Mouse (Mus musculus) kidney, postnatal 0 days (tissue): ENCODE data around the gene Zfp87. TPM values are rescaled to one million over a fixed set of nuclear protein-coding genes. Genes with fewer than 3 reads are reported as not detected.

ENCODE experiments used
- ATAC-seq: fragments of 200-750 bp; cut with Nextera tagmentation; replicated peaks from 2 replicates; pipeline ENCODE4 v1.8.0; 2017; ENCODE audit warnings: low read depth, moderate number of reproducible peaks, moderate TSS enrichment, moderate library complexity; ENCODE audit not compliant: low FRiP score
- DNase-seq: peaks from one replicate; pipeline ENCODE4 v3.0.0-alpha.2; 2016; ENCODE audit warnings: low spot score
- H3K27ac ChIP-seq: fragments of 300-500 bp; sonication (generic); 2 replicates; pipeline ENCODE4 v1.5.1; 2014; ENCODE audit warnings: mild to moderate bottlenecking
- H3K27me3 ChIP-seq: fragments of 300-500 bp; sonication (generic); 2 replicates; pipeline ENCODE4 v1.6.1; 2014; ENCODE audit warnings: low read length, mixed read lengths; ENCODE audit not compliant: insufficient read depth
- H3K36me3 ChIP-seq: fragments of 300-500 bp; sonication (generic); 2 replicates; pipeline ENCODE4 v1.6.1; 2014; ENCODE audit warnings: low read length, mixed read lengths; ENCODE audit not compliant: insufficient read depth
- H3K4me1 ChIP-seq: fragments of 300-500 bp; sonication (generic); replicated peaks from 2 replicates; pipeline ENCODE4 v1.6.1; 2014; ENCODE audit warnings: antibody characterized with exemption, low read length, mixed read lengths; ENCODE audit not compliant: insufficient read depth
- H3K4me2 ChIP-seq: fragments of 300-500 bp; sonication (generic); 2 replicates; pipeline ENCODE4 v1.6.1; 2014; ENCODE audit warnings: mild to moderate bottlenecking, low read length, moderate library complexity, mixed read lengths
- H3K4me3 ChIP-seq: fragments of 300-500 bp; sonication (generic); replicated peaks from 2 replicates; pipeline ENCODE4 v1.5.1; 2014; ENCODE audit warnings: low read depth, low read length
- H3K9ac ChIP-seq: fragments of 300-500 bp; sonication (generic); 2 replicates; pipeline ENCODE4 v1.6.1; 2014; ENCODE audit warnings: low read depth, low read length
- H3K9me3 ChIP-seq: fragments of 300-500 bp; sonication (generic); replicated peaks from 2 replicates; pipeline ENCODE4 v1.6.1; 2016; ENCODE audit warnings: low read length, inconsistent platforms, mixed read lengths
- CTCF ChIP-seq: IDR thresholded peaks from 2 replicates; pipeline ENCODE4 v1.5.1; 2016; ENCODE audit warnings: antibody characterized with exemption, low read depth, mild to moderate bottlenecking, moderate library complexity
- WGBS: fragments of 180-500 bp; shearing (Covaris S2); extraction: QIAGEN DNeasy Blood & Tissue Kit; methylation state at CpG from one replicate; pipeline ENCODE4 v1.1.7; 2014; 5-methylcytosine and 5-hydroxymethylcytosine counted together
- polyA plus RNA-seq: library from polyadenylated mRNA; unstranded; fragments of >200 nt; fragmentation: Nextera tagmentation; extraction: Ambion mirVana; gene quantifications from 2 replicates; pipeline ENCODE4 v1.2.1, GENCODE M21; 2015

Zfp87 gene
- polyA plus RNA-seq, 1 experiment from 2014 or later = 38.3 TPM

DNA sequence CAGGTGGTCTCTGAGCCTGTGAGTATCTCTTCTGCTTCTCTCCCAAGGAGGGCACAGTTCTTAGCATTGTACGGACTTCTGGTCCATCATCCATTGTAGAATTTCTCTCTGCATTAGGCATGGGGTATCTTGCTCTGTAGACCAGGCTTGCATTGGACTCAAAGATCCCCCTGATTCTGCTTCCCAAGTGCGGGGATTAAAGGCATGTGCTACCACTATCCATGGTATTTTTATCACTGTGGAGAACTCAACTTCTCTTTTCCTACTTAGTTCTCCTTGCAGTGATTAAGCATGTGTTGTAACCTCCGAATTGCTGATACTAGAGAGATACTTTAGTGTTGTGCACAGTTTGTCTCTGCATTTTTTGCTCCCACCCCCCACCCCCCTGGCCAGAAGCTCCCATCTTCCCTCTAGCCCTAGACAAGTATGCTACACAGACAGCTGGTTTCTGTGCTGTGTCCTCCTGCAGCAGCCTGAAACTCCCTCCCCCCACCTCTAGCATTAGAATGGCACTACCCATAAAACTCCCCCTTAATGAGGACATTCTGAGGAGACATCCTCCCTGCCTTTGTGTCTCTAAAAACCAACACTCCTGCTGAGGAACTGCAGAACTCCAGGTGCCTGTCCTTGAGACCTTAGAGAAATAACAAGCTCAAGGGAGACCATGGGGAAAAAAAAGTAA is 1.2 kb upstream of the Zfp87 start:
- Histone ChIP-seq H3K36me3 (no peaks in the 10 kb centered on the region), H3K9me3 (no peaks in the 10 kb centered on the region), H3K27me3 (no peaks in the 10 kb centered on the region), H3K4me1 (0 out of 2 replicates have a peak, but pooled peaks cover 4% of the 10 kb centered on the region), H3K4me2 (no peak overlapping the region), H3K9ac (no peak overlapping the region), H3K27ac (no peak overlapping the region), H3K4me3 (no peak overlapping the region)
- no peak for DNase-seq
- no peak for ATAC-seq
- 62% methylated on average over 3 of the region's 3 CpGs for WGBS
- TF ChIP-seq CTCF = no peak

DNA sequence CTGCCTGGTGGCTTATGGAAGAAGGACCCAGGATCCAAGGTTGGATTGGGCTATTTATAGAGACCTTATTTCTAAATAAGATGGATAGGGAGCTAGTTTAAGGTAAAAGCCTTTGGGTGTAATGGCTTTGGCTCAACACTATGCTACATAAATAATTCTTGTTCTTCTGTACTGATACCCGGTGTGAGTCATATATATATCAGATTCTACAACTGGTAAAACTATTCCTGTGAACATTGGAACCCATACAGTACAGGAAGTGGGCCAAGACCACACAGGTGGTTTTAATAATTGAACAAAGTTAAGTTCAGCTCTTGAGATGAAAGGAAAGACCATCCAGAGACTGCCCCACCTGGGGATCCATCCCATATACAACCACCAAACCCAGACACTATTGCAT is 25.1 kb downstream of the Zfp87 start:
- Histone ChIP-seq H3K27ac (no peak overlapping the region), H3K4me1 (0 out of 2 replicates have a peak, but pooled peaks cover 6% of the 10 kb centered on the region), H3K4me3 (no peak overlapping the region), H3K9me3 (no peaks in the 10 kb centered on the region; the same call in 1 of the 2 replicates), H3K9ac (no peak overlapping the region), H3K36me3 (0 out of 2 replicates have a peak, but pooled peaks cover 2% of the 10 kb centered on the region), H3K4me2 (no peak overlapping the region), H3K27me3 (no peaks in the 10 kb centered on the region)
- WGBS = 78% methylated on average over 1 of the region's 1 CpGs
- TF ChIP-seq CTCF = no peak
- DNase-seq (no peak), ATAC-seq (no peak)

DNA sequence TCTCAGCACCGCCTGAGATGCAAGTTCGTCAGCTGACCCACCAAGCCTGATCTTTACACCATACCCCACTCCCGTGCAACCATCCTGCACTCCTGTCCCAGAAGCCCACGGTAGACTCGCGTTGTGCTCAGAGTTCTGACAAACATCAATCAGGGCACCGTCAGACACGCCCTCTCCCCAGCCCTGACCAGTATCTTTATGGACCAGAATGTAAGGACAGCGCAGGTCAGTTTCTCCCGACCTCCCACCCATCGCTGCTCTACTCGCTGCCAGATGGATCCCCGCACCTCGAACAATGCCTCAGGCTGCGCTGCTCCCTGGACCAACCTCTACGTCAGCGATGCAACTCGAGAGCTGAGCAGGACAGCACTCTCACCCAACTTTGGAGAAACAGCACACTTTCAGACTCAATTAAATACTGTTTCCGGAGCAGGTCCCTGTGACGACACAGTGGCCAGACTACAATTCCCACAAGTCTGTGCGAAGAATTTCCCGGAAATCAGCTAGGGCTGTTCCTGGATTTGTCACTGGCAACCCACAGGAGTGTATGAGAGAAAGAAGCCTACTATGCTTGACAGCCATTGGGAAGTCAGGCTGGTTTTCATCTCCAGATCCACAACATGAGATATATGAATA is 25.8 kb downstream of the Zfp87 start, which contains the start of gene Zfp58:
Gene Zfp58 (minus strand): TSS at position 472 of the 636 bp plus-strand sequence.
- H3K9ac ChIP-seq = peak within 1 kb of the TSS; percentile 69
- H3K4me3 ChIP-seq = peak within 1 kb of the TSS; percentile 78
- ATAC-seq = peak; percentile 95
- peak within 1 kb of the TSS; percentile 80 for H3K4me2 ChIP-seq
- 0% methylated on average over 22 of the region's 22 CpGs for WGBS
- peak within 1 kb of the TSS; percentile 38; the same call in 1 of the 2 replicates for H3K27ac ChIP-seq
- DNase-seq = peak; percentile 92
- H3K9me3 ChIP-seq = no peaks in the 10 kb centered on the region; the same call in 1 of the 2 replicates
- 0 out of 2 replicates have a peak, but pooled peaks cover 6% of the 10 kb centered on the region for H3K4me1 ChIP-seq
- no peak for TF ChIP-seq CTCF
- H3K36me3 ChIP-seq = 0 out of 2 replicates have a peak, but pooled peaks cover 4% of the 10 kb centered on the region
- no peaks in the 10 kb centered on the region for H3K27me3 ChIP-seq

DNA sequence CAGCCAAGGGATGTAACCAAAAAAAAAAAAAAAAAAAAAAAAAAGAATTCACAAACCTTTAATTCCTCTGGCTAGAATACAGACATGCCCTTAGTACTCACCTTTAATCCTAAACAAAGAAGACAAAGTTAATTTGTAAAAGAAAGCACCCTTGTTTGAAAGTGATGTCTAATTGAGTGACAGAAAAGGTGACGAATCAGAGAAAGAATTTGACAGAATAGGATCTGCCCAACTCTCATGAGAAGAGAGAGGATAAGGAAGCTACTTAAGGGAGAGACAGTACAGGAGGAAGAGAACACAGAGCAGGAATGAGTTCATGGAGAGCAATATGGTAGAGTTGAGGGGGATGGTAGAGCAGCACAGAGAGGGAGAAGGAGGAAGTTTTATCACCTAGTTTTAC is 30.3 kb downstream of the Zfp87 start:
- peaks cover 10% of the 10 kb centered on the region for H3K9me3 ChIP-seq
- H3K4me1 ChIP-seq = 0 out of 2 replicates have a peak, but pooled peaks cover 6% of the 10 kb centered on the region
- H3K4me3 ChIP-seq = no peak overlapping the region
- no peak overlapping the region for H3K9ac ChIP-seq
- DNase-seq = no peak
- TF ChIP-seq CTCF = no peak
- H3K4me2 ChIP-seq = no peak overlapping the region
- WGBS = 97% methylated on average over 1 of the region's 1 CpGs
- H3K27me3 ChIP-seq = no peaks in the 10 kb centered on the region
- no peak for ATAC-seq
- peaks cover 27% of the 10 kb centered on the region for H3K36me3 ChIP-seq
- no peak overlapping the region for H3K27ac ChIP-seq

DNA sequence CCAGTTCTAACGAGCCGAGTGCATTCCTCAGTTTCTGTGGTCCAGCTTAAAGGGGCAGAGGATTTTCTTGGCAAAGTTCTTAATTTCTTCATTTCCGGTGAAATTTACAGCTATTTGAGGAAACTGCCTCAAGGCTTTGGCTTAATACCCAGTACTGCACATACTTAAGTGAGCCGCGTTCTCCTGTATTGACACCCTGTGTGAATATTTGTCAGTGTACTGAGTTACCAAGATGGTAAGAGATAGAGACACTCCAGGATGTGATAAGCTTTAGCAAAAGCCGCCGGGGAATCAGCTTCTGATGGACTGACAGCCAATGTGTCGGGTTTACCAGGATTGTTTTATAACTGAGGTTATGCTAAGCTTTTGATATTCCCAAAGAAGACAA is 41.6 kb downstream of the Zfp87 start:
- Histone ChIP-seq H3K4me1 (0 out of 2 replicates have a peak, but pooled peaks cover 3% of the 10 kb centered on the region), H3K27ac (peak overlapping the region; percentile 51; the same call in 1 of the 2 replicates), H3K36me3 (no peaks in the 10 kb centered on the region), H3K4me3 (peak overlapping the region; percentile 64), H3K9ac (peak overlapping the region; percentile 58), H3K9me3 (no peaks in the 10 kb centered on the region), H3K4me2 (peak overlapping the region; percentile 62), H3K27me3 (no peaks in the 10 kb centered on the region)
- peak; percentile 26 for ATAC-seq
- 39% methylated on average over 8 of the region's 8 CpGs for WGBS
- TF ChIP-seq CTCF = no peak
- DNase-seq = no peak

DNA sequence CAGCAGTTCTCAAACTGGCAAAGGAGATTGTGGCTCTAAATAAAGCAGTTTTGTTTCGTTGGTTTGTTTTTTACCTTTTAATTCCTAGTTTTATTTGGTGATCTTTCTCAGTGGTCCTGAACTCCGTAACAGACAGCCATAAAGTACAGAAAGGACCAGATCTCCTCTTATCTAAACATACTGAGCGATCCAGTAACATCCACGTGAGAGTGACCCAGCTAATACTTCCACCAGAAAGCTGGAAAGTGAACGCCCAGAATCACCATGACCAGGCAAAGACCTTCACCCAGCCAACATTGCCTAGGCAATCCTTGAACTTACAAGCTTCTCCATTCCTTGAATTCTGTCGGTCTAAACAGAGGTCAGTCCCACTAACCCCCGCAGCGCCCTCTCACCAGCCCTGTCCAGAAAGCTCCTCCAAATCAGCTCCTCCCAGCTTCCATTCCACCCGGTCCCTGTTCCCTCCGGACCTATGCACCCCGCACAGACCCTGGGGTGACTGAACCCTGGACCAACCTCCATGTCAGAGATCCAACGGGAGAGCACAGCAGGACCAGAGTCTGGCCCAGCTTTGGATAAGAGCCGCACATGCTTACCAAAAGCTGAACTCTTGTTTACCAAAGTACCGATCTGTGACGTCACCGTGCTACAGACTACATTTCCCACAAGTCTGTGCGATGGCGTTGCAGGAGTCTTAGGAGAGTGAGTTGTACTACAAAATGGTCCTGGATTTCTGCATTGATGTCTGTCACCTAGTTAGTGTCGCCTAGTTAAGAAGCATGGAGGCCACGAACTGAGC is 42.2 kb downstream of the Zfp87 start, which contains the start of gene Zfp874b:
Gene Zfp874b (minus strand): TSS at position 634 of the 799 bp plus-strand sequence.
- ATAC-seq (peak; percentile 95), DNase-seq (peak; percentile 96)
- Histone ChIP-seq H3K4me1 (0 out of 2 replicates have a peak, but pooled peaks cover 3% of the 10 kb centered on the region), H3K4me3 (peak within 1 kb of the TSS; percentile 64), H3K36me3 (no peaks in the 10 kb centered on the region), H3K27ac (peak within 1 kb of the TSS; percentile 51; the same call in 1 of the 2 replicates), H3K4me2 (peak within 1 kb of the TSS; percentile 62), H3K27me3 (no peaks in the 10 kb centered on the region), H3K9me3 (no peaks in the 10 kb centered on the region), H3K9ac (peak within 1 kb of the TSS; percentile 58)
- TF ChIP-seq CTCF = no peak
- WGBS = 2% methylated on average over 20 of the region's 20 CpGs
